Mouse (Mus musculus): ENCODE measurements around the gene Exoc6b.

DNA sequence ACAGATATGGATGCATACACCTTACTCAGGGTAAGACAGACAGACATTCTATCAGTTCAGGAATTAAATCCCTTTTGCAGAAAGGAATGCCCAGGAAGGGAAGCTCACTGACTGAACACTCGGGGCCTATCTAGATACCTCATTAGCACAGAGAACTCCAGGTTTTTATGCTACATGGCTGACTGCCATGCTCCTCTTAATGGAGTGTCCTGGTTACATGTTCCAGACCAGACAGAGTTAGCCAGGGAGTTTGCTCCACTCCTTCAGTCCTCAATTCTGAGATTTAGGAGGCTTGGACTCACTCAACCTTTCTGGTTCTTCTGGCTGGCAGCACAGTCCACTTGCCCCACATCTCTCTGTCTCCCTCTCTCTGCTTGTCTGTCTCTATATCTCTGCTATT lies 106.3 kb downstream of the Exoc6b start:
- TF ChIP-seq POLR2A (IDR thresholded peaks at IDR 0.05; ENCODE audit: insufficient read depth, low read length) (no peak), CTCF (IDR thresholded peaks at IDR 0.05; ENCODE audit: low read depth, low read length) (no peak), EP300 (IDR thresholded peaks at IDR 0.05; ENCODE audit: insufficient read depth, low read depth, low read length) (no peak)
